Comparison of ENCODE assay signal across 9 mouse cellular contexts in genomic region chr12:104471351-104472217, GRCm38 (mm10). TPM values are rescaled to one million over a fixed set of nuclear protein-coding genes. Genes with fewer than 3 reads are reported as not detected.
DNase-seq lines count a peak whose midpoint lies in the region; ATAC-seq and TF ChIP-seq lines count a peak whose summit lies in the region.
"Had no signal": no experiment of that assay in that cellular context is flagged by ENCODE, and none has a peak within 500 bp of the region (broad histone marks: within the 10 kb centered on the region; RNA-seq: fewer than 3 reads in every experiment).

No protein-coding gene starts in this region.

- H3K4me2 ChIP-seq in heart, embryonic 11.5 days = peak overlapping the region; percentile 76

- peak overlapping the region; percentile 57 for H3K4me3 ChIP-seq in heart, embryonic 11.5 days (ENCODE audit: low read depth, low read length)
- H3K4me3 ChIP-seq in megakaryocyte, embryonic 14.5 days (replicated peaks) = peak overlapping the region; percentile 80

- H3K4me1 ChIP-seq in heart, embryonic 11.5 days (ENCODE audit: control insufficient read depth, insufficient read depth, low read length) = peaks cover 30% of the 10 kb centered on the region
- H3K4me1 ChIP-seq in megakaryocyte, embryonic 14.5 days = peaks cover 30% of the 10 kb centered on the region

- H3K36me3 ChIP-seq in heart, embryonic 11.5 days (ENCODE audit: control insufficient read depth, insufficient read depth, low read length) = no peaks in the 10 kb centered on the region
- H3K36me3 ChIP-seq in megakaryocyte, embryonic 14.5 days (replicated peaks; ENCODE audit: low read length) = no peaks in the 10 kb centered on the region

- 1% methylated on average over 57 of the region's 57 CpGs for WGBS in heart, embryonic 11.5 days (ENCODE audit: insufficient replicate concordance)

- ATAC-seq in heart, embryonic 11.5 days (replicated peaks; ENCODE audit: insufficient number of reproducible peaks, low FRiP score, low TSS enrichment) = no peak

- TF ChIP-seq POLR2A in brain, embryonic 14.5 days (IDR thresholded peaks at IDR 0.05; ENCODE audit: borderline replicate concordance, extremely low read depth, insufficient read depth, insufficient read length, poor library complexity, severe bottlenecking) = no peak

- H3K27me3 ChIP-seq in heart, embryonic 11.5 days (ENCODE audit: control insufficient read depth, insufficient read depth, low read length) = peaks cover 68% of the 10 kb centered on the region
- peaks cover 96% of the 10 kb centered on the region for H3K27me3 ChIP-seq in megakaryocyte, embryonic 14.5 days (replicated peaks)

- no peak for TF ChIP-seq CTCF in brain, embryonic 14.5 days (IDR thresholded peaks at IDR 0.05; ENCODE audit: borderline replicate concordance, extremely low read depth, insufficient read depth, insufficient read length)

- no peak overlapping the region for H3K27ac ChIP-seq in heart, embryonic 11.5 days (ENCODE audit: low read depth, low read length)

- no peak for DNase-seq in heart, adult 8-10 months (ENCODE audit: low spot score)
- DNase-seq in brain, embryonic 14.5 days (ENCODE audit: low read depth) = peak; percentile 65
- peak; percentile 9 for DNase-seq in heart, postnatal 4 days
- no peak for DNase-seq in left cerebral cortex, adult 18-20 months (ENCODE audit: low spot score in 2 of 2)
- DNase-seq in thymus, postnatal 36 days = no peak
- DNase-seq in yolk sac, embryonic 10.5 days (ENCODE audit: low spot score) = no peak

- no peaks in the 10 kb centered on the region for H3K9me3 ChIP-seq in heart, embryonic 11.5 days (replicated peaks; ENCODE audit: control insufficient read depth, low read length)
- no peaks in the 10 kb centered on the region for H3K9me3 ChIP-seq in megakaryocyte, embryonic 14.5 days

- no peak overlapping the region for H3K9ac ChIP-seq in heart, embryonic 11.5 days (ENCODE audit: low read depth, low read length)

RNA-seq across cellular contexts. Expression of gene Gsc, which starts 1.5 kb away (rescaled TPM):
- polyA plus RNA-seq in heart, embryonic 11.5 days (2014; fragmentation: Nextera tagmentation; extraction: Ambion mirVana) = 1.5 and 2.1 TPM in 2 replicates
- not detected for total RNA-seq in heart, adult 8-10 months (2022)
- 0.56 and 1.0 TPM in 2 replicates for polyA plus RNA-seq in brain, embryonic 14.5 days (2012; rRNA removed)
- total RNA-seq in heart, postnatal 4 days (2021) = under 1 TPM in 1 of 2 experiments, not detected in 1; 0.20 TPM
- polyA plus RNA-seq in megakaryocyte, embryonic 14.5 days (2012; ENCODE audit: insufficient read depth, low replicate concordance) = not detected in 2 replicates
- not detected for total RNA-seq in left cerebral cortex, adult 18-20 months (2021)
- total RNA-seq: CH12.LX had no signal

Comparison
In these comparisons a context has a peak if more than half of its experiments do, and no peak if none do; other contexts are left out.
1. DNase-seq: peak in brain, embryonic 14.5 days (single experiment) and heart, postnatal 4 days (single experiment); none in heart, adult 8-10 months (single experiment), left cerebral cortex, adult 18-20 months (0 of 2), thymus, postnatal 36 days (0 of 2) and yolk sac, embryonic 10.5 days (single experiment).